Mouse (Mus musculus): Measurements from ENCODE around the gene Gm20838. TPM values are rescaled to one million over a fixed set of nuclear protein-coding genes. Genes with fewer than 3 reads are reported as not detected.

Gene Gm20838
- not detected for total RNA-seq (2023)

GRCm38 (mm10) chrY:33543064-33543463, at the start of gene Gm20838:
Gene Gm20838, minus strand, starts transcription at chrY:33543164.

